Mouse (Mus musculus): ENCODE results near the gene Gpc2.

- TF ChIP-seq CTCF (IDR thresholded peaks at IDR 0.05; ENCODE audit: low read depth): no peak
- no peak for TF ChIP-seq EP300 (IDR thresholded peaks at IDR 0.05; ENCODE audit: low read depth)
These were observed 23.7 kb downstream of the Gpc2 start for GRCm38 (mm10) chr5:138256094-138256467.

Data from liver, embryonic 14.5 days (tissue).